Mouse (Mus musculus): ENCODE measurements around the gene Sergef.

Gene Sergef

DNA sequence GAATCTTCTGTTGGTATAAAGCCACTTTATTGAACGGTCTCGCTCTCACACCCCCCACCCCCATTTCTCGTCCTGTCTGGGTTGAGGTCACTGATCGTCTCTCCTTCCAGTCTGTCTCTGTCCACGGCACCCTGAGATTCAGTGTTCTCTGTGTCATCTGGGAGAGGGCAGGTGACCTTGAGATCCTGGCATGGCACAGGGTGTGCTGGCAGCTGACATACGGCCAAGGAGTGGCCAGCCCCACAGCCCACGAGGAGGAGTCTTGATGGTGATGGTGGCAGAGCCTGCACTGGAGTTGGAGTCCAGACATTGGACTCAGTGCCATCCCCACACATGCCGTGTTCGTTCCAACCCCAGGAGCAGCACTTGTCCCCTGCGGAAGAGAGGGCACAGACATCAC, 196.4 kb downstream of the Sergef start:
- no peak for DNase-seq

- no peak for DNase-seq
Measured at GRCm38 (mm10) chr7:46438537-46439141, 201.0 kb downstream of the Sergef start.

GRCm38 (mm10) chr7:46435833-46436232, 203.8 kb downstream of the Sergef start:
- no peak for DNase-seq

GRCm38 (mm10) chr7:46433874-46434273, 205.7 kb downstream of the Sergef start:
- no peak for DNase-seq

- DNase-seq, result no peak
Measured at GRCm38 (mm10) chr7:46425012-46425411, 214.6 kb downstream of the Sergef start.

DNA sequence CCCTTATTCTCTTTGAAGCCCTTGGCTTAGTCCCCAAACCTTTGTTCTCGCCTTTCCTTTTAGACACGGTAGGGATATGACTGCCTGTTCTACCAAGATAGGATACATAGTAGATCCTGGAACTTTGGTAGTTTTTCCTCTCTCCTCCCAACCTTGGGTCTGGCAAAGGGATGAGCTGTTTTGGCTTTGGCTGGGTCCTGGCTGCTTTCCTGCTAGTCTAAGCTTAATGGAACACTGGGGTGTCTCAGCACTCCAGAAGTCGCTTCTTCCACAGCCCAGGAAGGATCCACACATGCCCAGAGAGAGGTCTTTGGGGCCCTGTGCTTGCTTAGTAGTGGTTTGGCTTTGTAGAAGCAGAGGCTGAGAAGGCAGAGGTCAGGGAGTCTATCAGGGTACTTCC, 215.7 kb downstream of the Sergef start:
- no peak for DNase-seq

GRCm38 (mm10) chr7:46422764-46423412, 216.7 kb downstream of the Sergef start:
- peak; percentile 15 to 24 for DNase-seq

DNA sequence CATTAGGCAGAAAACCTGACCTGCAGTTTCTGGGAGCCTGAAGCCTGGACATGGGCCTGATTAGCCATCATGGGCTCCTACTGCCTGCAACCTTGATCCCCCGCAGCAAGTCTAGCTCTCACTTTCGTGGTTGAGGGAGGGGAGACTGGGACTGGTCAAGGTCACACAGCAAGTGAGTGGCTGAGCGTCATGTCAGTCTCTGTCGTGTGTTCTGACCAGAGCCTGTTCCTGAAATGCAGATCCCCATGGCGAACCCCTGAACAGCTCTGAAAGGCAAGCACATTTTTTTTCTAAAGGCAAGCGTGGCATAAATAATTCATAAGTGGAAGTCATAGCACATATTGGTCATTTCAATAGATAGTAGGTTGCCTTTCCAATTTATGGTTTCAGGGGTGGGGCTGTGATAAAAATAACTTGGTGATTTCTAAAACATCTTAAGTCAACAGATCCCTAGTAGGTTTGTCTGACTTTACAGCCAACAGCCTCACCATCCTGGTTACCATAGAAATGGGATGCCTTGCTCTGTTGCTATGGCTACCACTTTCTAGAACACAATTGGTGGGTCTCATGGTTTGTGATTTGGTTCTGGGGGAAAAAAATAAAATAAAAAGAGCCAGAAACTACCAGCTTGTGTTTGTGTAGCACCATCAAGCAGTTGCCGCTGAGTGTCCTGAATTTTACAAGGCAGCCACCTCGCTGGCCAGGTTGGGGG, 217.4 kb downstream of the Sergef start:
- DNase-seq, result no peak

DNA sequence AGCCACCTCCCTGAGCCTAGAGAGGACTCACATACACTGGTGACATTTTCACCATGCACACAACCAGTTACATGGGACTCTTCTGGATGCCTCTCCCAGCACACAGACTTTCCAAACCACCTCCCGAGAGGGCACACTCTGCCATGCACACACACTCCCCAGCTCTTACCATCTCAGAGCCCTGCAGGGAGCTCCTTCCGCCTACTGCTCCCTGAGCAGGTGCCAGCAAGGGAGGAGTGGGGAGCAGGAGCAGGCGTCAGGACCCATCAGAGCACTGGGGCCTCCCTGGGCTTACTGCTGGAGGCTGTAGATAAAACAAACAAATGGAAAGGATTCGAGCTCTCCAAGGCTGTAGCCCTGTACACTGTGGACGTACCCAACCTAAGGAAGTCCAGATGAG, 218.1 kb downstream of the Sergef start:
- DNase-seq, result no peak

- no peak for DNase-seq
Measured at GRCm38 (mm10) chr7:46418102-46418622, 221.4 kb downstream of the Sergef start.

- DNase-seq, result no peak
Measured at GRCm38 (mm10) chr7:46417467-46417866, 222.1 kb downstream of the Sergef start.

DNA sequence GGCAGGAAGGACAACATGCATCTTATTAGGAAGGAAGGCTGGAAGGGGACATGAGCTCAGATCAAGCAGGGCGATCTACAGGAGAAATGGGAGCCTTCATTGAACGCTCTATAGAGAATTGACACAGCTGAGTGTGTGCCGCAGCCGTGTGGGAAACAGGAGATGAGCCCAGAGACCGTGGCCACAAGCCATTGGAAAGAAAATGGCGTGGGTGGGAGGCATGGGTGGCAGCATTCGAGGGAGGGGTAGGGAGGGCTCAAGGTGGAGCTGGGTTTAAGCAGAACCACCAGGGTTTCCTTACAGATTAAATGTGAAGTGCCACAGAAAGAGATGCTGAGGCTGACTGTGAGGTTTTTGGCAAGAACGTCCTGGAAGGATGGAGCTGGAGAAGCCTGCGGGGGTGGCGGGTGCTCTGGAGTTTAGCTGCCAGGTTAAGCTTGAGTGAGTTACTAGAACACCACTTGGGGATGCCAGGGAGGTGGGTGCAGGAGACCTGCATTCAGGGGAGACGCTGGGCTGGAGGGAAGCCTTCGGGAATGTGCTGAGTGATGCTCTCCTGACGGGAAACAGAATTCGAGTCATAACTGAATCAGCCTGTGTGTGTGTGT, 223.7 kb downstream of the Sergef start:
- DNase-seq, result no peak

DNA sequence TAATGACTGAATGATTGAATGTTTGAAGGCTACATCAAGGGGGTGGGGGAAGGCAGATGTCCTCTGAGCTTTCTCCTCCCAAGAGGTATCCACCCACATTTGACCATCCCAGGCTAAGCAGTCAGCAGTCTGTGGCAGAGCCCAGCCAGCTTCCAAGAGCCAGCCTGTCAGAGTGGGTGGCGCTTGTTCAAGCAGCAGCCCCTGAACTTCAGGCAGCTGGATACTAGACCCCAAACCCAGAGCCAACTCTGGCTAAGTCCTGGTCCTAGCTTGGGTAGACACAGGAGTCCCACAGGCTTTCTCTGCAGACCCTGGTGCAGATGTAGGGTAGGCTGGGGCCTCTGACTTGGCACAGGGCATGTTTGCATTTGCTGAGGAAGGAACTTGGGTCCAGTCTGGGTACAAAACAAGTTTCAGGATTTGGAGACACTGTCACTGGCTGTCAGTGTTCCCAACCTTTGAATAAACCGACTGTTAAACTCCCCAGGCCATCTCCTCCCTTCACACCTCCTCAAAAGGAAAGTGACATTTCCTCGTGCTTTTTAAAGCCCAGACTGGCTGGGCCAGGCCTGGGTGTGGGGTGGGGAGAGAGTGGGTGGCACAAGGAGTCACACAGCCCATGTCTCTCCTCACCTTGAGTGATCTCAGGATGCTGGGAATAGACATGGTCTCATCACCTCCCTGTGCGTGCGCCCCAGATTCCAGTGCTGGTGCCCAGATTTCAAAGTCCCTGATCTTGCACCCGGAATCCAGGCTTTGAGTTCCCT, 225.5 kb downstream of the Sergef start:
- no peak for DNase-seq

- DNase-seq, result no peak
Measured at GRCm38 (mm10) chr7:46412823-46413222, 226.8 kb downstream of the Sergef start.

GRCm38 (mm10) chr7:46410727-46411126, 228.9 kb downstream of the Sergef start:
- no peak for DNase-seq

- DNase-seq, result no peak
Measured at GRCm38 (mm10) chr7:46409204-46409789, 230.3 kb downstream of the Sergef start.

DNA sequence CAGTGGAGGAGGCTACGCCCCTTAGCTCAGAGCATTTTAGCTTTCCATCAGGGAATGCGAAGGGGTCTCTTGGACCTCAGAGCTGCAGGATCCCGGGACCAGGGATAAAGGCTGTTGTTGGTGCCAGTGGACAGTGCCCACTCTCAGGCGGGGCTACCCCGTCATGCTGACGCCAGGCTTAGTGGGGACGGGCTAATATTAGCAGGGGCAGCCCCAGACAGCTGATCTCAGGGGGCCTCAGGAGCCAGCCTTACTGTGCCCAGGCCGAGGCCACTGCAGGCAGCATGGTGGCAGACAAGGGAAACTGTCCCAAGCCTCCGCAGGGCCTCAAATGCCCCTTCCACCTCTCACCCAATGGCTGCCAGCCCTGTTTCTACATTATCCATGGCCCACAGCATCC, 231.0 kb downstream of the Sergef start:
- no peak for DNase-seq

DNA sequence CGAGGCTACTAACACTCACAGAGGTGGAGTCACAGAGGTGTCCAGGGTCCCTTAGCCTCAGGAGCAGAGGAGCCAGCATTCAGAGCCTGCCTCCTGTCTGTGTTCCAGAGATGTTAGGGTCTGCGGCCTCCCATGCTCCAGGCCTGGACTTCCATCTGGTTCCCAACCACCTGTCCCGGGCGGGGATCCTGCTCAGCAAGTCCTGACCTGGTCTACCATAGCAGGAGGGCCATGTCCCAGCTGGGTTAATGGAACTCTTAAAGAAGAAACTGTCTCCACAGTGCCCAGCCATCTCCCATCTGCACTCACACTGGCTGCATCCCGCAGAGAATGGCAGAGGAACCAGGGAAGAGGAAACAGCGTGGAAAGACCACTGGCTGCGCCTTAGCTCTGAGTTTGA, 234.9 kb downstream of the Sergef start:
- DNase-seq, result no peak

DNA sequence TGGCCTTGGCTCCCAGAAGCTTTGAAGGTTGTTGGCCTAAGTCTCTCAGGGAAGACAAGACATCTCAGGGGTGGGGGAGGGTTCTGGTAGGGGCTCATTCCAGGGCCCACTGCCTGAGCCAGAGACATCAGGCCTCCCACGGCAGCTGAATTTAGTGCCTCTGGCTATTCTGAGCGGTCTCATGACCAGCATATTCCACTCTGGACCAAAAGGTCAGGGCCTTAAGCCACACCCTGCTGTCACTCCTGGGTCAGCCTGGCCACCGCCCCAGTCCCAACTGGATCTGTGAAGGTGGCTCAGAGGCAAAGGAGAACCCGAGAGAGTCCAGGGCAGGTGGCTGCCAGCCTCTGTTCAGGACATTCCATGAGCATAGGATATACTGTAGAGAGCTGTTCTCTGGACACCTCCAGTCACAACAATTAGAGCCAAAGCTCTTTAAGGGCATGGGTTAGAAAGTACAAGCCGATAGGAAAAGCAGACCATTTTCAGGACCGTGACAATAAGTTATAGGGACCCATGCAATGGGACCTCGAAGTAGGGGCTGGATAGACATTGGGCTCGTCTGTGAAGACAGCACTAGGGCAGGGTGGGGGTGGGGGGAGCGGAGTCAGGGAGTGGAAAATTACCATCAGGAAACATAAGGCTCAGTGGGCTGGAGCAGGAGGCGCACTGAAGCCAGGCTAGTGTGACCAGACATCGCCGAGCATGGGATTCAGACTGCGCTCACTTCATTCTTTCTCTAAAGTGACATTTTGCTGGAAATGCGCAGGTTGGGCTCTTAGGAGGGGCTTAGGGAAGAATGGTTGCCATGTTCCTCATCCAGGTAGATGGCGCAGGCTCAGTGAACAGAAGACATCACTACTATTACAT, 235.8 kb downstream of the Sergef start:
- no peak for DNase-seq

GRCm38 (mm10) chr7:46401371-46402180, 238.0 kb downstream of the Sergef start:
- DNase-seq, result no peak
